Mouse (Mus musculus) brain, embryonic 14.5 days (tissue): ENCODE results near the gene Gm17657.

ENCODE experiments used
- CTCF ChIP-seq: fragments of 200-500 bp; IDR thresholded peaks from 2 replicates; pipeline ENCODE4 v1.5.1; 2012; ENCODE audit warnings: inconsistent platforms, mild to moderate bottlenecking, moderate library complexity, borderline replicate concordance; ENCODE audit not compliant: insufficient read depth, insufficient read length; ENCODE audit errors: extremely low read depth
- POLR2A ChIP-seq: fragments of 200-500 bp; IDR thresholded peaks from 2 replicates; pipeline ENCODE4 v1.6.1; 2012; ENCODE audit warnings: mild to moderate bottlenecking, inconsistent platforms, borderline replicate concordance; ENCODE audit not compliant: poor library complexity, insufficient read depth, insufficient read length, severe bottlenecking; ENCODE audit errors: extremely low read depth

DNA sequence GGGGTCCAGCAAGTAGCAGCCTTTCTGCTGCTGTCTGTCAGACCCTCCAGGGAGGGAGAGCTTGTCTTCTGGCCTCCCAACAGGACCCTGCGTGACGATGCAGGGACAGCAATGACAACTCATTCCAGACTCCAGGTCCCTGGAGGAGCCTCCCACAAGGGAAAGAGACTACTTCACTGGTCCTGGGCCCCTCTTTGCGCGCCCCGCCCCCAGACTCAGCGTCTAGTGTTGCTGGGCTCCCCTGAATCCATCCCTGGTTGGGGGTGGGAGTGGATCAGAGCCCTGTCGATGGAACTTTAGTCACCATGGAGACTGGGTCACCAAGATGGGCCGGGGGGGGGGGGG, 54.7 kb downstream of the Gm17657 start:
- no peak for TF ChIP-seq CTCF
- no peak for TF ChIP-seq POLR2A
